Mouse (Mus musculus): Measurements from ENCODE around the gene Zfp811.

DNA sequence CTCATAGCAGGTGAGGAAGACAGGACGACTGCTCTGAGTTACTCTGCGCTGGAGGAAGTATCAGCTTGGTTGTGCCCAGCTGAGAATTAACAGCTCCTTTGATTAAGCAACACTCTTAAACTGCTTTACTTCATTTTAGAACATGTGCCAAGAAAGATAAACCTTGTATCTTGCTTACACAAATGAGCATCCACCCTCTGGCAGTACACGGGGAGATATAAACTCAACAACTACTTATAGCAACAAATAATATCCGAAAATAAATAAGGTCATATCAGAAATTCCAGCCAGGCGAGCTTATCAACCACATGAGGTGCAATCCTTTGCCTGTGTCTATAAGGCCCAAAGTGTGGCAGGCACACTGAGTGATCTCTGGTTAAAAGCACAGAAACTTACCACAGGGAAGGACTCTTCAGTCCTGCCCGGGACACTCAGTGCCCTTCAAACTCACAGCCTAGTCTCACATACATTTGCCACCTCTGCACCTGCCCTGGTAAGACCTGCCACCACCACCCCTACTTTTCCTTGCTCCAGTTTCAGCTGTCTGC is 56.8 kb downstream of the Zfp811 start:
- TF ChIP-seq EP300 (IDR thresholded peaks at IDR 0.05) (no peak), CTCF (IDR thresholded peaks at IDR 0.05) (no peak)
